Mouse (Mus musculus) liver, embryonic 16.5 days (tissue): ENCODE results near the gene Prrc2b. TPM values are rescaled to one million over a fixed set of nuclear protein-coding genes. Genes with fewer than 3 reads are reported as not detected.
A peak's percentile ranks its signal among the peaks of the same experiment; 100 is the strongest.

ENCODE experiments used
- ATAC-seq: fragments of 200-750 bp; cut with Nextera tagmentation; 2 replicates; pipeline ENCODE4 v1.8.0; 2017; ENCODE audit warnings: low read depth, mild to moderate bottlenecking, moderate number of reproducible peaks, moderate library complexity
- H3K27ac ChIP-seq: fragments of 300-500 bp; sonication (generic); 2 replicates; pipeline ENCODE4 v1.5.1; 2014; ENCODE audit warnings: mild to moderate bottlenecking, low read length
- H3K27me3 ChIP-seq: fragments of 300-500 bp; sonication (generic); 2 replicates; pipeline ENCODE4 v1.6.1; 2014; ENCODE audit warnings: low read depth, low read length, mixed read lengths; ENCODE audit not compliant: control insufficient read depth, insufficient read depth
- H3K36me3 ChIP-seq: fragments of 300-500 bp; sonication (generic); 2 replicates; pipeline ENCODE4 v1.6.1; 2014; ENCODE audit warnings: mild to moderate bottlenecking; ENCODE audit not compliant: control insufficient read depth, insufficient read depth
- H3K4me1 ChIP-seq: fragments of 300-500 bp; sonication (generic); 2 replicates; pipeline ENCODE4 v1.6.1; 2014; ENCODE audit warnings: low read depth, low read length, mixed read lengths; ENCODE audit not compliant: control insufficient read depth
- H3K4me2 ChIP-seq: fragments of 300-500 bp; sonication (generic); 2 replicates; pipeline ENCODE4 v1.6.1; 2014; ENCODE audit warnings: low read depth, low read length, mixed read lengths
- H3K4me3 ChIP-seq: fragments of 300-500 bp; sonication (generic); 2 replicates; pipeline ENCODE4 v1.5.1; 2014; ENCODE audit warnings: low read depth, mild to moderate bottlenecking, low read length
- H3K9ac ChIP-seq: fragments of 300-500 bp; sonication (generic); 2 replicates; pipeline ENCODE4 v1.6.1; 2014; ENCODE audit warnings: low read depth, low read length
- H3K9me3 ChIP-seq: fragments of 300-500 bp; sonication (generic); replicated peaks from 2 replicates; pipeline ENCODE4 v1.6.1; 2016; ENCODE audit warnings: low read length; ENCODE audit not compliant: control insufficient read depth
- WGBS: fragments of 180-500 bp; shearing (Covaris S2); extraction: QIAGEN DNeasy Blood & Tissue Kit; methylation state at CpG from one replicate; pipeline ENCODE4 v1.1.7; 2014; ENCODE audit not compliant: insufficient replicate concordance; 5-methylcytosine and 5-hydroxymethylcytosine counted together
- polyA plus RNA-seq: library from polyadenylated mRNA; unstranded; fragments of >200 nt; fragmentation: Nextera tagmentation; extraction: Ambion mirVana; gene quantifications from 2 replicates; pipeline ENCODE4 v1.2.1, GENCODE M21; 2015

Prrc2b gene
- polyA plus RNA-seq, 1 experiment from 2014 or later, result 4.7 TPM

DNA sequence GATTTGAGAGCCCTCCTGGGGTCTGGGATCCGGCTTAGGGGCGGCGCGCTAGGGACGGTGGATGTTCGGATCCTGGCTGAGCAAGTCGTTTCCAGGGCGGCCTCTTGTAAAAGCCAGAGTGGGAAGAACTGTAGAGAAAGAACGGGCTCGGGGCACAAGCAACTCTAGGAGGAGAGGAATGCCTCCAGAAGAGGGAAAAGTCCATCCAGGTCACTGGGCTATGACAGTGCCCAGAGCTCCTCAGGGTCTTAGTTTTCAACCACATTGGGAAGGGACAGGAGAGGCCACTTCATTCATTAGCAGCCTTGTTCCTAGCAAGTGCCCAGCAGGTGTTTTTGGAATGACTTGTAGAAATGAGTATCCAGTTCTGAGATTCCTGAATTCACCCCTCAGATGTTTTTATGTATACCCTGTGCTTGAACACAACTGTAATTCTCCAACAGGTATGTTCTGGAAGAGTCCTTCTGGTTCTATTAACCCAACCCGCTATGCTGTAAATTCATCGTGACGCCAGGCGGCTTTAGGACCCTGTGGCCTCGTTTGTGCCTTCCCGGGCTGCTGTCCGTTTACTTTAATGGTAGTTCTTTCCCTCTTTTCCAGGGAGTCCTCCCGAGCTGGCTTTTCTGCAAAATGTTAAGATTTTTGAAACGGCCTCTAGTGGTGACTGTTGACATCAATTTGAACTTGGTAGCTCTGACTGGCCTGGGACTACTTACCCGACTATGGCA, 86.0 kb downstream of the Prrc2b start:
- H3K27me3 ChIP-seq, result no peaks in the 10 kb centered on the region

DNA sequence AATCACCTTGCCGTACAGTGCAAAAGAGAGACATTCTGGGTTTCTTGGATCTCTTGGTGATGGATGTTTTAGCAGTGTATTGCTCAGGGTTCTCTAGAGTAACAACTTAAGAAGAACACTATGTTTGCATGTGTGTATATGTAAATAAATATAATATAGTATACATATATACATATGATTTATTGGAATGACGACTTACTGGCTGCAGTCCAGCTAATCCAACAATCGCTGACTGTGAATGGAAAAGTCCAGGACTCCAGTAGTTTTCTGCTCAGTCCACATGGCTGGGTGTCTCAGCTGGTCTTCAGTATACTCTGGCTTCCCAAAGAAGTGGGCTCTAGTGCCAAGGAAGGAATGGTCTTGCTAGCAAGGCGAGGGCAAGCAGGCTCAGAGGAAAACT, 86.7 kb downstream of the Prrc2b start:
- Histone ChIP-seq H3K9me3 (no peaks in the 10 kb centered on the region), H3K4me2 (peak overlapping the region; percentile 92), H3K9ac (peak overlapping the region; percentile 83), H3K27ac (peak overlapping the region; percentile 65; the same call in 1 of the 2 replicates), H3K36me3 (peaks cover 9% of the 10 kb centered on the region), H3K4me3 (peak overlapping the region; percentile 77), H3K27me3 (no peaks in the 10 kb centered on the region), H3K4me1 (peaks cover 20% of the 10 kb centered on the region)
- no peak for ATAC-seq
- 31% methylated on average over 4 of the region's 4 CpGs for WGBS

More for the DNA sequence above, 86.0 kb downstream of the Prrc2b start:
- Histone ChIP-seq H3K4me3 (peak overlapping the region; percentile 77), H3K9ac (peak overlapping the region; percentile 83), H3K27ac (peak overlapping the region; percentile 65), H3K4me2 (peak overlapping the region; percentile 92), H3K4me1 (peaks cover 20% of the 10 kb centered on the region), H3K36me3 (peaks cover 9% of the 10 kb centered on the region), H3K9me3 (no peaks in the 10 kb centered on the region)
- WGBS, result 0% methylated on average over 20 of the region's 20 CpGs
- ATAC-seq, result peak; percentile 19; the same call in 1 of the 2 replicates

DNA sequence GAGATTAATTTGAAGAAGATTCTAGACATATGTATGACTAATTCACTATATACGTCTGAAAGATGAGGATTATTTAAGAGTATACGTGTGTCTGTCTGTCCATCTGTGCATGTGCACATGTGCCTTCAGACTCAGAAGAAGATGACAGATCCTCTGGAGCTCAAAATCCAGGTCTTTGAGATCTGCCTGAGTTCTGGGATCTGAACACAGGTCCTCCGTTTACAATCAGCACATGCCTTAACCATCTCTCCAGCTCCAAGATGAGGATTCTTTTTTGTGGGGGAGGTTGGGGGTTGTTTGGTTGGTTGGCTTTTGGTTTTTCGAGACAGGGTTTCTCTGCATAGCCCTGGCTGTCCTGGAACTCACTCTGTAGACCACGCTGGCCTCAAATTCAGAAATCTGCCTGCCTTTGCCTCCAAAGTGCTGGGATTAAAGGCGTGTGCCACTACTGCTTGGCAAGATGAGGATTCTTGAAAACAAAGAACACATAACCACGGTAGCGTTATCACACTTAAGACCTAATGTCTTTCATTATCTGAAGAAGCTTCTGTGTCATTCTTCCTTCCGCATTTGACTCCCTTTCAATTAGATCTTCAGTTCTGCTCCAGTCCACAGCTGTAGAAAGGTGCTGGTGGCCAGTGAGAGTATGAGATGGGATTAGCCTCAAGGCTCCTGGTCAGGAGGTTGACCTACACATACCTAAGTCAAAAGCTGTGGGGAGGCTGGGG, 88.0 kb downstream of the Prrc2b start:
- H3K27me3 ChIP-seq, result no peaks in the 10 kb centered on the region
- H3K9me3 ChIP-seq, result no peaks in the 10 kb centered on the region
- no peak overlapping the region for H3K4me3 ChIP-seq
- 59% methylated on average over 9 of the region's 9 CpGs for WGBS
- peaks cover 20% of the 10 kb centered on the region for H3K4me1 ChIP-seq
- H3K4me2 ChIP-seq, result no peak overlapping the region
- ATAC-seq, result no peak
- H3K36me3 ChIP-seq, result peaks cover 9% of the 10 kb centered on the region
- H3K27ac ChIP-seq, result no peak overlapping the region
- H3K9ac ChIP-seq, result no peak overlapping the region

DNA sequence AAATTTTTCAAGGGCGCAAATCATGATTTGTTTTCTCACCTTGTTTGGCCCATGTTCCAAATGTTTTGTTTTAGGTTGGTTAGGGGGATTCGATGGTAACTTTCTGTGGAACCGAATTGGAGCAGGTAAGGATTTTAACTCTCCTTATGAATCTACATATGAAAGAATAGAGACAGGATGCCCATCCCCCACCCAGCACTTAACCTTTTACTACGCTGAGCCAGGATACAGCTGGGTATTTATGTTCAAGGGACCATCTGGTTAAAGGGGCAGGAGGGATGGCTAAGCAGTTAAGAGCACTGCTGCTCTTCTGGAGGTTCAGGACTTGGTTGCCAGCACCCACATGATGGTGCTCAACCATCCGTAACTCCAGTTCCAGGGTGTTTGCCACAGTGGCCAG, 89.7 kb downstream of the Prrc2b start:
- no peak overlapping the region for H3K27ac ChIP-seq
- peaks cover 9% of the 10 kb centered on the region for H3K4me1 ChIP-seq
- no peak overlapping the region for H3K4me2 ChIP-seq
- no peaks in the 10 kb centered on the region for H3K27me3 ChIP-seq
- no peak overlapping the region for H3K9ac ChIP-seq
- no peak for ATAC-seq
- no peak overlapping the region for H3K4me3 ChIP-seq
- H3K9me3 ChIP-seq, result no peaks in the 10 kb centered on the region
- H3K36me3 ChIP-seq, result peaks cover 17% of the 10 kb centered on the region
- WGBS, result 86% methylated on average over 5 of the region's 5 CpGs

DNA sequence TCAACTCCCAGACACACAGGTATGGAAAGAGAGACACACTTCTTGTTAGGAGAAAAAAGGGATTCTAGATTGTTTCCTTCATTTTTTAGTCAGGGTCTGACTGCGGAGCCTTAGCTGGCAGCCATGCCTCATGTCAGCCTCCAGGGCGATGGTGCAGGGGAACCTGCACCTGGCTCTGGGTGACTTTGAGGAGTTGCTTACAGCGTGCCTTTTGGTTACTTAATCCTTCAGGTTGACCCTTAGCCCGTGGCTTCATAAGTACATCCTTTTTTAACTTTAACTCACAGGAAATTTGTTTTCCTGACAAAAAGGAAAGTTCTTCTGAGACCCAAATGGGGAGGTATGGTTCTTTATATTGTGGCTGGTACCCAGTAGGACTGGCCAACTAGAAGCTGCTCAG, 92.1 kb downstream of the Prrc2b start:
- 83% methylated on average over 4 of the region's 4 CpGs for WGBS
- no peak overlapping the region for H3K27ac ChIP-seq
- H3K27me3 ChIP-seq, result no peaks in the 10 kb centered on the region
- no peak overlapping the region for H3K9ac ChIP-seq
- peaks cover 17% of the 10 kb centered on the region for H3K36me3 ChIP-seq
- no peak overlapping the region for H3K4me2 ChIP-seq
- no peak overlapping the region for H3K4me3 ChIP-seq
- H3K9me3 ChIP-seq, result no peaks in the 10 kb centered on the region
- no peak for ATAC-seq
- H3K4me1 ChIP-seq, result peaks cover under 1% of the 10 kb centered on the region; the same call in 1 of the 2 replicates

DNA sequence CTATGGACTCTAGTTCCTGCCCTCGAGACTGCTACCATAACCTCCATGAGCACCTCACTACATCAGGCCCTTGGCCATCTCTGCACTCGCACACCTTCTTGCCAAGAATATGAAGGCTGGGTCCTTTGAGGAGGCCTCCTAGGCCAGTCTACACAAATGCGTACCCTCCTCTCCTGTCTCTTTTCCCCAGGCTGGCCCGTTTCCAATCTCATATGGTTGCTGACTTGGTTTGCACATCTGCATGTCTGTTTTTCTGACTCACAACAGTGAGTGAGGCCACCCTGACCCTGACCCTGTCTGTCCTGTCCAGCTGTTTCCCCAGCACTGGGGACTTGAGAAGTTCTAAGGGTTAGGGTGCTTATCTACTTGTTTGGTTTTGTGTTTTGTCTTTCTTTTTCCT, 95.9 kb downstream of the Prrc2b start:
- Histone ChIP-seq H3K36me3 (peaks cover 8% of the 10 kb centered on the region), H3K4me3 (no peak overlapping the region), H3K4me1 (no peaks in the 10 kb centered on the region), H3K27me3 (no peaks in the 10 kb centered on the region), H3K27ac (no peak overlapping the region), H3K9me3 (no peaks in the 10 kb centered on the region), H3K9ac (no peak overlapping the region), H3K4me2 (no peak overlapping the region)
- ATAC-seq, result no peak
- 60% methylated on average over 4 of the region's 4 CpGs for WGBS

DNA sequence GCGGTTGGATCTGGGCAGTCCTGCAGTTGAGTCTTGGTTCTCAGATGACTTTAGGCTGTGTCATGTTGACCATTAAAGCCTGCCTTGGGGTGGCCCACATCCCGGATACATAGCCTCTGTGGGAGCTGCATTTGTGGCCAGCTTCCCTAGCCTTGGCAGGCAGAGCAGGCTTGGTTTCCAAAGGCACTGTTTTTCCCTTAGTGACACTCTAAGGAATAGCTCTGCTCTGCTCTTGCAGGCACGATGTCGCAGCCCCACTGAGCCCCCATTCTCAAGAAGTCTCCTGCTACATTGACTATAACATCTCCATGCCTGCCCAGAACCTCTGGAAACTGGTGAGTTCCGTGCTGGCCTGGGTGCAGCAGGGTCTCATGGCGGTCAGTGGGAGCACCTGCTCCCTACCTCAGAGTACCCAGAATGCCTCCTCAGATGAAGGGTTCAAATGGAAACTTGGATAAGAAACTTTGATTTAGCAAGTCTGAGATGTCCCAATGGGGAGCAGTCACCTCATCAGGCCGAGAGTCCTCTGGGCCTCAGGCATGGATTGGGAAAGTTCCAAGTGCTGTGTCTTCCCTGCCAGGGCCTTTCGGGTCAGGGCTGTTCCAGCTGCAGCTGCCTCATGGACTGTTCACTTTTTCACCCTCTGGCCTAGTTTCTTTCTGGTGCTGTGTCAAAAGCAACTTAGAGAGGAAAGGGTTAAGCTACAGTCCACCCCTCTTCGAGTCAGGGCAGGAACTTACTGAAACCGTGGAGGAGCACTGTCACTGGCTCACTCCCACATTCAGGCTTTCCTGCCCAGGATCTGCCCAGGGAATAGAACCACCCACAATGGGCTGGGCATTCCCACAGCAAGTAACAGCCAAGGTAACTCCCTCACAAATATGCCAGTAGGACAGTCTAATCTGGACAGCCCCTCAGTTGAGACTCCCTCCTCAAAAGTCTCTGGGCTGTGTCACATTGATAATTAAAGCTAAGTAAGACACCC, 97.8 kb downstream of the Prrc2b start:
- Histone ChIP-seq H3K9me3 (no peaks in the 10 kb centered on the region), H3K27me3 (no peaks in the 10 kb centered on the region), H3K4me1 (no peaks in the 10 kb centered on the region), H3K4me2 (no peak overlapping the region), H3K4me3 (no peak overlapping the region), H3K27ac (no peak overlapping the region), H3K36me3 (peaks cover 11% of the 10 kb centered on the region), H3K9ac (no peak overlapping the region)
- 72% methylated on average over 10 of the region's 10 CpGs for WGBS
- no peak for ATAC-seq

DNA sequence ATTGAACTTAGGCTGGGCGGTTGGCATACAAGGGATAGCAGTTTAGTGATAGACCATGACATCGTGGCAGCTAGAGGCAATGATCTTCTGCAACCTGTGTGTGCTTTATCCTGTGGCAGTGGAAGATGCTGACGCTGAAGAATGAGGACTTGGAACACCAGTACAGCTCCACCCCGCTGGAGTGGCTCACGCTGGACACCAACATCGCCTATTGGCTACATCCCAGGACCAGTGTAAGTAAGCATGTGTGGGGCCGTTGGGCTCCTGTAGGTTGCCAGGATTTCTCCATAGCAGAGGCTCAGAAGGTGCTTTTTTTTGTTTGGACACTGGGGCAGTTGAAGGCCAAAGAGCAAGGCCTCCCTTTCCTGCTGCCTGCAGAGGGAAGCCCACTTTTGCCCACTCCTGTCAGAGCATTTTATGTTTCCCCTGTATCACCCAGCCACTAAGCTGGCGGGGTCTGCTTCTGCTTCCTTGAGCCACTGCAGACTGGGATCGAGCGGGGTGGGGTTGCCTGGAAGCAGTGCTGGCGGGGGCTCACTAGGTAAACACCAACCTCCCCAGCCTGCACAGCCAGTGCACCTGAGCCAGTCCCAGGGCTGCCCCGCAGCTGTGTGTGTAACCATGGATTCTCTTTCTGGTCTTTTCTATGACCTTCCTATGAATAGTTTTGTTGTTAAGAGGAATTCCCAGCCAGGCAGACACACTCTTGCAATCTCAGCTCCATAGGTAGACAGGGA, 101.1 kb downstream of the Prrc2b start:
- no peak overlapping the region for H3K27ac ChIP-seq
- H3K27me3 ChIP-seq, result no peaks in the 10 kb centered on the region
- peaks cover 12% of the 10 kb centered on the region for H3K36me3 ChIP-seq
- H3K4me1 ChIP-seq, result peaks cover 3% of the 10 kb centered on the region
- no peaks in the 10 kb centered on the region for H3K9me3 ChIP-seq
- no peak overlapping the region for H3K9ac ChIP-seq
- H3K4me2 ChIP-seq, result no peak overlapping the region
- WGBS, result 76% methylated on average over 12 of the region's 12 CpGs
- ATAC-seq, result no peak
- H3K4me3 ChIP-seq, result no peak overlapping the region
